Mouse (Mus musculus): ENCODE results near the gene Matn1. TPM values are rescaled to one million over a fixed set of nuclear protein-coding genes. Genes with fewer than 3 reads are reported as not detected.

Gene Matn1
- total RNA-seq, 1 experiment from 2014 or later = not detected

- no peak for DNase-seq
Observed at GRCm38 (mm10) chr4:130918805-130919749, 25.1 kb upstream of the Matn1 start.

DNA sequence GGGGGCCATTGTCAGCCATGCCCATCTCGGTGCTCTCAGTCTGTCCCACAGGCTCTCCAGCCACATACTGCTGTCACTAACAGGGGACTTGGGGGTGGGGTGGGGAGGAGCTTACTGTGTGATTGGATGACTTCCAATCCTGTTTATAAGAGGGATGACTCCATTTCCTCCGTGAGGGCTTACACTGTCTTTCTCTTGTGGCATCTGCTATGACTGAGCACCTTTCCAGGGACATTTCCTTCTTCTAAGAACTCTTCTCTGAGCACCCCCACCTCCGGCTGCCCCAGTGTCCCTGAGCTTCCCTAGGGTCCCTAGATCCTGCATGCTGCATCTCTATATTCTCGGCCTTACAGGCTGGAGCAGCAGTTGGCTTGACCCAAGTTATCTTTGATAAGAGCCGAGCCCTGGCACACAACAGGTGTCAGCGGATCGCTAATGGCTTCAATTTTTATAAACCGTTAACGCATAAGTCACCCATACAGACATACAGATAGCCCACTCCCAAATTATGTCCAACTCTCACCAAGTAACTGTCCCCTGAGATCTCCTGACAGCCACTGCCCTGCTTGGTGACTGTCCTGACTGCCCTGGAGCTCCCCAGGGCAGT lies 24.3 kb upstream of the Matn1 start:
- no peak for DNase-seq

DNA sequence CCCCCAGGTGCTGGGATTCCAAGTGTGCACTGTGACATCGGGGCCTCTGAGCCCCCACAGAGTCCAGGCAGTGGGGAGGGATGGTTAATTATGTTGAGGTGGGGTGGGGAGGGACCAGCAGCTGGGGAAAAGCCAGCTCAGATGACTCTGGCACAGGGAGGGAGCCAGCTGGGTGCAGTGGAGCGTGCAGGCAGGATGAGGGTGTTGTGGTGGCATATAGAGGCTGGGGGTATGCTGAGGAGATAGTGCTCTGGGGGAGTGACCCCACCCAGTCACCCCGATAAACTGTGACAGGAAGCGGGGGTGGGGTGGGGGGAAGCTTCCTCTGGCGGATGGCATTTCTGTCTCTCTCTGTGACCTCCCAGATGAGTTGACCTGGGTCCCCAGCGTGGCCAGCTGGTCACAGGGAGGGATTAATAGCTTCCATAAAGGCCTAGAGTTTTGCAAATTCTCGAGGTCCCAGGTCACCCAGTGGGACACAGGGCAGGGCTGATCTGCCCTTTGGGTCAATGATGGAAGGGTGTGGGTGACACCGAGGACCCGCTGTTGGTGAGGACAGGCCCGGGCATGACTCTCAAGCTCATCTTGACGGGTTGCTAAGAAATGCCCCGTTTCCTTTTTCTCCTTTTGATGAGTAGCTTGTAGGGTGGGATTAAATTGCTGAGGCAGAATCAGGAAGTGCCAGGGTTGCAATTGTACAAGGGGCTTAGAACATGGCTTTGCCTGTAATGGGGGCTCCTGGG lies 23.1 kb upstream of the Matn1 start:
- DNase-seq = no peak

DNA sequence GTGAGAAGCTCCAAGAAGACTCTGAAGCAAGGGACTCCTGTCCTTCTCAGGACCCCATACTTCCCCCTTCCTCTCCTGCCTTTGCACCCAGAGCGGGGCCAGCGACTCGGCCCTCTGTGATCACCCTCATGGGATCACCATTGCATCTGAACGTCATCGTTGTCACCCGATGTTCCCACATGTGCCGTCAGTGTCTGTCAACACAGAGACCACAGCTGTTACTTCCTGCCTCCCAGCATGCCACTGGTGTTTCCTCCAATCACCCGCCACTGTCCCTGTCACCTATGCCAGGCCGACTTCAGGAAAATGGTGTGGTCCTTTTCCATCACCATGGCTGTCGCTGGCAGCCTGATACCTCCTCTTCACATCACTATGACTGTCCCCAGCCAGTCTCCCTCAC lies 22.2 kb upstream of the Matn1 start:
- no peak for DNase-seq

DNA sequence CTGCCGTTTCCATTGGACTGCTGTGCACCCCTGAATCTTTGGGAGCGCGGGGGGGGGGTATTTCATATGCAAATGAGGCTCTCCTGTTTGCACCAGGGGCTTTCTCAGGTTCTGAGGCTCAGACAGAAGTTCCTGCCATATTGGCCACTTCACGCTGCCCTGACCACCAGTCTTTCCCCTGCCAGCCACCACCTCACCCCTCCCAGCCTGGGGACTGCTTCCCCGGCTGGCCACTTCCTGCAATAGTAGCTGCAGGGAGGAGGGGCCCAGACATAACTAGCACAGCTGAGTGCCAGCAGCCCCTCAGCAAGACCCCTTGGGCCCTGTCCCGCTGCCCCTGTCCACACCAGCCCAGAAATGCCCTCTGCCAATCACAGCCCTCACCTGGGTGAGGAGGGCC lies 17.9 kb upstream of the Matn1 start:
- no peak for DNase-seq

- DNase-seq = no peak
Observed at GRCm38 (mm10) chr4:130927821-130928220, 16.4 kb upstream of the Matn1 start.

- DNase-seq = no peak
Observed at GRCm38 (mm10) chr4:130942644-130943043, 1.5 kb upstream of the Matn1 start.

DNA sequence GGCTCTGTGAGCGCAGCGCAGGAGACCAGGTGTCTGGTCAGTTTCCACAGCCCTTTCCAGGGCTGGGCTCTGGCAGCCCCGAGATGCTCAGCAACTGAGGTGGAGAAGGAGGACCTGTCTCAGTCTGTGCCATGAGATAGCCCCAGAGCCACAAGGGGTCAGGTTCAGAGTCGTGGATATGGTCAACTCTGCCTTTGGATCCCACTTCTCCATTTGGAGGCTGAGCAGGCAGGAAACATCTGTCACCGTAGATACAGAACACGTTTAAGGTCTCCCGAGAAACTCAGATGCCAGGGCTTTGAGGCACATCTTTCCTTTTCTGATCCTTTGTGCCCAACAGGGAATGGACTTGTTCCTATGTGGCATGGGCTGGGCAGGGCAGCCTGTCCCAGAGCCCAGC lies 594 bp downstream of the Matn1 start:
- no peak for DNase-seq

DNA sequence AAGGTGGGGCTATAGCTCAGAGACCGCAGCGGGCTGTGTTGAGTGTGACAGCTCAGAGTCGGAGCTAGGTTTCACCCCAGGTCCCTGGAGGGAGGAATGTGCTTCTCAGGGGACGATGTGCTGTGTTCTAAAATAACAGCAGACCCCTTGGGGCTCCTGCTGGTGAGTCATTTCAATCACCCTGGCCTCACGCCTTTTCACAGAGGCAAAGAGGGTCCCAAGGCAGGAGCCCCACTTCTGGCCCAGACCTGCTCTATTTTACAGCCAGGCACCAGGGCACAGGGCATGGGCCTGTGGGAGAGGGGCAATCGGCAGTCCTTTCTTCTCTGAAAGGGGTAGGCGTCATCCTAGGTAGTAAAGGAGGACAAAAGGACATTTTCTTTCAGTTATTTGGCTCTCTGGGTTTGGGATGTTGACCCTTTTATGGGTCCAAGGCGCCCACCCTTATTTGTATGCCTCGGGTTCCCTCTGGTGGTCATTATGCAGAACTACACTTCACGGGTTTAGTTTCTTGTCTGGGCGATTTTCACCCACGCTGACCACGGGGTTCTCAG lies 3.0 kb downstream of the Matn1 start:
- peak; percentile 32 for DNase-seq

DNA sequence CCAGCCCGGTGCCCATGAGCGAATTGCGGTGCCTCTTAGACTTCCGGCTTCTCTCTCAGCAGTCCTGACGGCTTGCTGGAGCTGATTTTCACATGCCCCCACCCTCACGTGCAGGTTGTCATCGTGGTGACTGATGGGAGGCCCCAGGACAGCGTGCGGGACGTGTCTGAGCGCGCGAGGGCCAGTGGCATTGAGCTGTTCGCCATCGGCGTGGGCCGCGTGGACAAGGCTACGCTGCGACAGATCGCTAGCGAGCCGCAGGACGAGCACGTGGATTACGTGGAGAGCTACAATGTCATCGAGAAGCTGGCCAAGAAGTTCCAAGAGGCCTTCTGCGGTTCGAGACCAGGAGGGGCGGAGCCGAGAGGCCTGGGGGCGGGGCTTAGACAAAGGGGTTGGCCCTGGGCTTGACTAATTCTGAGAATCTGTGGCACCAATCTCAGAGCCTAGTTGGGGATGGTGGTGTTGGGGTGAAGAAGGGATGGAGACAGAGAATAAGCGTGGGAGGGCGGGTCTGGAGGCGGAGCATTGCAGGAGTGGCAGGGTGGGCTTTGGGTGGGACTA lies 5.7 kb downstream of the Matn1 start:
- no peak for DNase-seq

DNA sequence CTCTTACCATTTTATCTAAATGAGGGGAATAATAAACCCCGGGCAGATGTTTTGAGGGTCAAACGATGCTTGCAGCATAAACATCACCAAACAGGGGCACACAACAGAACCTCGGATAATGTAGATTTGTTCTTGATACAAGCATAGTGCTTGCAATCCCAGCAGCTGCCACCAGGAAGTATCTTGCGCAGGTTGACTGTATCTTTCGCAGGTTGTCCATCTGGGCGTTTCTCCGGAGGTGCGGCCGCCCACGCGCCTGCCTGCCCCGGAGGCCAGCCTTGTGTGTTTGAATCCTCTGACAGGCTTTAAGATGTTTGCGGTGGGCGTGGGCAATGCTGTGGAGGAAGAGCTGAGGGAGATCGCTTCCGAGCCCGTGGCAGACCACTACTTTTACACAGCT lies 8.3 kb downstream of the Matn1 start:
- DNase-seq = peak; percentile 30

DNA sequence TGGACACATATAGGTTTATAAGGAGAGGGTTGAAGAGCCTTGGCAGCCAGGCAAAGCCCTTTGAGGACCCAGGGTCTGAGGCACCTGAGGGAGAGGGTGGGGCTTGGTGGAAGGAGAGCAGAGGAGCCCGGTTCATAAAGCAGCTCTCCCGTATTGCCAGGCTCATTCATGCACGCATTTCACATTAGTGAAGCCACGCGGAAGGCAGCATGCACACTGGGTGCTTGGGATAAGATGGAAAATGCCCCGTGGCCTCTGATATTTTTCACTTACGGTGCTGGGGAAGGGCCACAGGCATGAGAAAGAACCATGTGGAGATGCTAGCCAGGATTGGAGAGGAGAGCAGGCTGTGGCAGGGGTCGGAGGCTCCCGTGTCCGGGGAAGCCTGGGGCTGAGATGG lies 13.0 kb downstream of the Matn1 start:
- no peak for DNase-seq

DNA sequence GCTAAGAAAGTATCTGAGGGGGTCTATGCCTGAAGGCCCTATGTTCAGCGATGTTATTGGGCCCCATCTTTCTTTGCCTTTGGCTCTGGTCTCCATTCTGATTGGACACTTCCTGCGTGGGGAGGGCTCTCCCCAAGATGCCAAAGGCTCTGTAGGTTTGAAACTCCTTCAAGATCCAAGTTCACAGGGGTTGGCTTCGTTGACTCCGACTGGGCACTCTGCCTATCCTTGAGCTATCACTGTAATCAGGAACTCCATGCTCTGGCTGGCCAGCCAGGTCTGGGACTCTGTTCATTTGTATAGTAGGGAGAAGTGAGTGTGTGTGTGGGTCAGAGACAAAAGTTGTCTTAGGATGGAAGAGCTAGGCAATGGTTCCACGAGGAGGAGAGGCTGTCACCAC lies 14.6 kb downstream of the Matn1 start:
- no peak for DNase-seq

GRCm38 (mm10) chr4:130959678-130960077 lies 15.5 kb downstream of the Matn1 start:
- DNase-seq = no peak

DNA sequence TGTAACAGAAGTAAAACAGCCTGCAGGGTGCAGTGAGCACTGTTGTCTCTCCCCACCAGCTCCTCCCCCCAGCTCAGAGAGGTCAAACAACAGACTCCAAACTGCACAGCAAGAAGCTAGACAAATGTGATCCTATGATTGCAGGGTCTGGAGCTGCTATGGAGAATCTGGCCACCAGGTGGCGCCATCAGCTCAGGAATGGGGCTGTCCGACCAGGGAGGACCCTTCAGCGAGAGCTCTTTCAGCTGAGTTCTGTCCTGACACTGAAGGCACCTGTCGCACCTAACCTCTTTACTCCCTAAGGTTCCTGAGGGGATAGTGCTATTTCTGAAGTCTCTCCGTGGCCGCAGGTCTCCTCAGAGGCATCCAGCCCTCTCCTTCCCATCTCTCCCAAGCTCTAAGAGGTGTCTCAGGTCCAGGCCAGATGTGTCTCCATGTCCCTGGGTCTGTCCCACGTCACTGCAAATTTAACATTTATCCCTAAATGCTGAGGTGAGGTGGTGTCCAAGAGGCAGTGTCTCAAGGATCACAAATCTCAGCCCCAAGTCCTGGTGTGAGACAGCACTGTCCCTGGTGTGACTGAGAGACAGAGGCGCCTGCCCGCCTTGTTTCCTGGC lies 16.0 kb downstream of the Matn1 start:
- peak; percentile 90 for DNase-seq

- no peak for DNase-seq
Observed at GRCm38 (mm10) chr4:130971278-130971677, 27.1 kb downstream of the Matn1 start.

- peak; percentile 44 for DNase-seq
Observed at GRCm38 (mm10) chr4:130972421-130972829, 28.2 kb downstream of the Matn1 start.

GRCm38 (mm10) chr4:130973332-130974263 lies 29.4 kb downstream of the Matn1 start:
- DNase-seq = no peak

DNA sequence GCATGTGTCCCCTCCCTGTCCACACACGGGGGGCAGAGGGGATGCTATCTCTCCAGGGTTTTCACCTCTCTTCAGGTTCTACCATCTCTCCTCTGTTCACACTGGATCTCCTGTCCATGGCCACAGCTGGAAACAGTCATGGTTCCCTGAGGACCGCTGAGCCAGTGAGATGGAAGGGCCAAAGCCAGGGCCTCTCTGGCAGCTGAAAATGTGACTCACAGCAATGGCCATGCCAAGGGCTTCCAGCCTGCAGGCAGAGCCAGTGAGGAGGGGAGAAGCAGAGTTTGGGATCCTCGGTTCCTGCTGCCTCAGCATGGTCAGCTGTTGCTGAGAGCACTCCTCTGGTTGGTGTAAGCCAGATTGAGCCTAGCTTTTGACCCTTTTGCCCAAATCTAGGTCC lies 34.8 kb downstream of the Matn1 start:
- no peak for DNase-seq

GRCm38 (mm10) chr4:130984416-130985182 lies 40.4 kb downstream of the Matn1 start:
- no peak for DNase-seq

All from adrenal gland, postnatal 14 days (tissue).